Mouse (Mus musculus) right cerebral cortex, postnatal 14 days (tissue): ENCODE measurements at regions not wholly inside any gene's neighbourhood (a gene's known extent, or its start where the extent isn't known, plus 50 kb on each side); places are given as distances from the start of the nearest gene placed in this dataset.

Source experiments
- DNase-seq: peaks from one replicate; pipeline ENCODE4 v3.0.0; 2022

- no peak for DNase-seq
These were observed 204.4 kb downstream of the Adra2a start for GRCm38 (mm10) chr19:54248256-54248936.

GRCm38 (mm10) chr19:54252145-54252664, 208.3 kb downstream of the Adra2a start:
- DNase-seq: no peak

- DNase-seq: no peak
These were observed 213.9 kb downstream of the Adra2a start for GRCm38 (mm10) chr19:54257889-54258288.

- no peak for DNase-seq
These were observed 215.2 kb downstream of the Adra2a start for GRCm38 (mm10) chr19:54259175-54259574.

GRCm38 (mm10) chr19:54277368-54277767, 233.4 kb downstream of the Adra2a start:
- no peak for DNase-seq

GRCm38 (mm10) chr19:54285481-54285880, 241.5 kb downstream of the Adra2a start:
- DNase-seq: no peak

GRCm38 (mm10) chr19:54297663-54298388, 253.9 kb downstream of the Adra2a start:
- no peak for DNase-seq

- DNase-seq: no peak
These were observed 267.3 kb downstream of the Adra2a start for GRCm38 (mm10) chr19:54311289-54311688.

- no peak for DNase-seq
These were observed 267.8 kb downstream of the Adra2a start for GRCm38 (mm10) chr19:54311723-54312122.

GRCm38 (mm10) chr19:54323276-54323675, 279.3 kb downstream of the Adra2a start:
- DNase-seq: no peak

- no peak for DNase-seq
These were observed 281.0 kb downstream of the Adra2a start for GRCm38 (mm10) chr19:54324991-54325390.

GRCm38 (mm10) chr19:54332140-54332539, 288.2 kb downstream of the Adra2a start:
- DNase-seq: no peak

GRCm38 (mm10) chr19:54340778-54341291, 296.9 kb downstream of the Adra2a start:
- no peak for DNase-seq

GRCm38 (mm10) chr19:54359731-54360130, 315.8 kb downstream of the Adra2a start:
- no peak for DNase-seq

GRCm38 (mm10) chr19:54360660-54361059, 316.7 kb downstream of the Adra2a start:
- no peak for DNase-seq

GRCm38 (mm10) chr19:54385101-54385500, 341.1 kb downstream of the Adra2a start:
- no peak for DNase-seq

GRCm38 (mm10) chr19:54391406-54391805, 347.5 kb downstream of the Adra2a start:
- DNase-seq: no peak

- DNase-seq: no peak
These were observed 355.7 kb downstream of the Adra2a start for GRCm38 (mm10) chr19:54399651-54400050.

- DNase-seq: no peak
These were observed 364.0 kb downstream of the Adra2a start for GRCm38 (mm10) chr19:54407904-54408303.

- DNase-seq: no peak
These were observed 385.1 kb downstream of the Adra2a start for GRCm38 (mm10) chr19:54429062-54429461.

GRCm38 (mm10) chr19:54440713-54441112, 396.8 kb downstream of the Adra2a start:
- DNase-seq: no peak

GRCm38 (mm10) chr19:54460426-54461170, 416.6 kb downstream of the Adra2a start:
- DNase-seq: no peak

- DNase-seq: no peak
These were observed 418.5 kb downstream of the Adra2a start for GRCm38 (mm10) chr19:54462480-54462879.
